Mouse (Mus musculus): ENCODE results near the gene Neurl1a.
A peak's percentile ranks its signal among the peaks of the same experiment; 100 is the strongest.
"Not testable (repeated sequence)": the region's sequence is repeated elsewhere in the genome, so short reads cannot be mapped to it uniquely, and the experiment has no call there.

Gene Neurl1a

DNA sequence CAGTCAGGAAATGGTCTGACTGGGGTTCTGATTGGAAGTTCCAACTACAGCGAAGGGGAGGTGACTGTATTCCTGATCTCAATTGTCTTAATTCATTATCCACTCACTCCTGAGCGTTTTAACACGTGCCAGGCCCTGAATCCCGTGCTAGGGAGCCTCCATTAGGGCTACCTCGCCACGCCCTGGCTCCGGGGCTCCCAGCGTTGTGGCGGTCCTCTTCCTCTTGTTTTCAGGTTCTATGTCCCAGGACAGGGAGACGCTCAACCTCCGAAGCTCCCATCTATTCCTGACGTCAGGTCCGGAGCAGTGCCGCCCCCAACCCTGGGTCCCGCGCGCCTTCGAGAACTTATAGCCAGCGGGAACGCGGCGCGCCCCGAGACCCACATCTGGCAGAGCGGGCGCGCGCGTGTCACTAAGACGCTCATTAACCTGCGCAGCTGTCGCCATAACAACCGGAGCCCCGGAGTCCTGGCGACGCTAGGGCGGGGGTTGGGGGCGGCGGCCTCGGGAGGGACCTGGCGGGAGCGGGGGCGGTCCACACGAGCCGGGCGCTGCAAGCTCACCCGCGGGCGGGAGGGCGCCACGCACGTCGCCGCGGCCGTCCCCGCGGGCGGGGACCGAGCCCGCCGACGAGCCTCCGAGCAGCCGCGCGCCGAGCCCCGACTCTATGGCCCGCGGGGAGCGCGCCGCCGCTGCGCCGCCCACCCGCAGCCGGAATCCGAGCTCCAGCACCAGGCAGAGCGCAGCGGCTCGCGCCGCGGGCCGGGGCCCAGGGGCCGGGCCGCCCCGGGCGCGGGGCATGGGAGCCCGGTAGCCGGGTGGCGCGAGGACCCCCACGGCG lies at the start of gene Neurl1a:
Neurl1a (plus strand) TSS at position 390 of the 841 bp plus-strand sequence.
- peak; percentile 51 for DNase-seq (ENCODE audit: low read depth, low spot score)

DNA sequence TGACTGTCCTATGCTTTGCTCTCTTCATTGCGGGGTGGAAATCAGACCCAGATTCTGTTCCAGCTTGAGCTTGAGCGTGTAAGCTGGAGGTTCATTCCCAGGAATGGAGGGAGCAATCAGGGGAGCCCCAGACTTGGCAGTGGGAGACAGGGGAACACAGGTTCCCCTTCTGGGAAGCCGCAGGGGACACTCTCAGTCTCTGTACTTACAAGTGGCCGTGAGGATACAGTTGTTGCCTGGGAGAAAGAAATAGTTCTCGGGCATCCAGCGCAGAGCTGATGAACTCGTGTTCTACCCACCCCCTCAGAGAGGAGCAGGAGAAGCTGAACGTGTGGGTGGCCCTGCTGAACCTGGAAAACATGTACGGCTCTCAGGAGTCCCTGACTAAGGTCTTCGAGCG lies 49.8 kb upstream of the Neurl1a start:
- no peak for DNase-seq (ENCODE audit: low read depth, low spot score)

DNA sequence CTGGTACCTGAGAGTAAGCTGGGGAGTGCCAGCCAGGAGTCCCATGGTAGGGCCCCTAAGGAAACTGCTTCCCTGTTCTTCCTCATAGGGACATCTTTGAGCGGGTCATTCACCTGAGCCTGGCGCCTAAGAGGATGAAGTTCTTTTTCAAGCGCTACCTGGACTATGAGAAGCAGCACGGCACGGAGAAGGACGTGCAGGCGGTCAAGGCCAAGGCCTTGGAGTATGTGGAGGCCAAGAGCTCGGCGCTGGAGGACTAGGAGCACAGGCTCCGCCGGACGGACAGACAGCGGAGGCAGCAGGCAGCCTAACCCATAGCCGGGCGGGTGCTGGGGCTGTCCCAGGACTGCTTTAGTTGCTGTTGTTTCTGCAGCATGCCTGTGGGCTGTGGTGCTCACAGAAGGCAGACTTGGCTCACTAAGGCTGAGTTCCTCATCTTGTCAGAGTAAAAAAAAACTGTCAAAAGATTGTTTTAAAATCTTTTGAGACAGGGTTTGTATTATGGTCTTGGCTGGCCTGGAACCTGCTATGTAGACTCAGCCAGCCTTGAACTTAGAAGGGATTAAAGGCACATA lies 48.0 kb upstream of the Neurl1a start:
- DNase-seq (ENCODE audit: low read depth, low spot score), result no peak

DNA sequence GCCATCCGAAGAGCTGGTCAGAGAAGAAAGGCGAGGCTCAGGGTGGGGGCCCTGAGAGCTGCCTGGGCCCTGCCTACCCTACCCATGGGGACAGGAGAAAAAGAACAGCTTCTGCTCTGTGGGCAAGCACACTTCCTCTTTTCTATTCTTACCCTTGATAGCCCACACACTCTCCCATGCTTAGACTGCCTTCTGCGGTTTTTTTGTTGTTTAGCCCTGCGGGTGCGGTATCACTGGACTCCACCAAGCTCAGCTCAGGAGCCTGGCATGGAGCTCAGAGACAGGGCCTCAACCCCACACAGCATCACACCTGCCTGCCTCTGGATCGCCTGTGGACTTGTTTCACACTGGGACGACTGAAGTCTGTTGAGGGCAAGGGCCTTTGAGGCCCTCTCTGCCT lies 45.5 kb upstream of the Neurl1a start:
- DNase-seq (ENCODE audit: low read depth, low spot score), result no peak

DNA sequence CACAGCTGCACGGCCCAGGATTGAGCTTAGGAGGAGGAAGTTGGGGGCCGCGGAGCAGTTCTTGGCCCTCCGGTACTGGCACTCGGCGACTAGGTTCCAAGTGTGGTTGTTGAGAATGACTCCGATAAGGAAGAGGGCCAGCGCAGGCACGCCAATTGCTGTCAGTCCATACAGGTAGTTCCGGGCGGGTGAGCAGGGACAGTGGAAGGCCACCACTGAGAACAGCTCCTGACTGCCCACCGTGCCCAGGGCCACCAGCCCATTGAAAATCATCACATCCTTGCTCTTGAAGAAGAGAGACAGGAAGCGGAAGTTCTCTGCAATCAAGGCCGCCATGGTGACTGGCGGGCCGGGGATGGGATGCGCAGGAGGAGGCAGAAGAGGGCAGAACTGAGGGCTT lies 43.1 kb upstream of the Neurl1a start:
- DNase-seq (ENCODE audit: low read depth, low spot score), result no peak

DNA sequence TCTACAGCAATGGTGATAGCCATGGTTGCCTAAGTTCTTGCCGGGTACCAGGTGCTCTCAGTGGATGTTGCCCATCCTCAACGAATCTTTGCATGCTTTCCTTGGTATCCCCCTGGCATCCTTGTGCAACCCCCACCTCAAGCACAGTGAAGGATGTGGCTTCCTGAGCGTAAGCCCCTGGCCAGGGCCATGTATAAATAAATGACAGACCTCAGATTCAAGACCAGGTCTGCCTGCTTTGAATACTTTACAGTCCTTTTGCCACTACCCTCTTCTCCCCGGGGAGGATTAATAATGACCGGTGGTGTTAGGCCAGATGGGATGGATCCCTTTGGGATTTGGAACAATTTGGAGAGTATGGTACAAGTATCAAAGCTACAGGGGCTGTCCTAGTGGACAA lies 42.5 kb upstream of the Neurl1a start:
- no peak for DNase-seq (ENCODE audit: low read depth, low spot score)

DNA sequence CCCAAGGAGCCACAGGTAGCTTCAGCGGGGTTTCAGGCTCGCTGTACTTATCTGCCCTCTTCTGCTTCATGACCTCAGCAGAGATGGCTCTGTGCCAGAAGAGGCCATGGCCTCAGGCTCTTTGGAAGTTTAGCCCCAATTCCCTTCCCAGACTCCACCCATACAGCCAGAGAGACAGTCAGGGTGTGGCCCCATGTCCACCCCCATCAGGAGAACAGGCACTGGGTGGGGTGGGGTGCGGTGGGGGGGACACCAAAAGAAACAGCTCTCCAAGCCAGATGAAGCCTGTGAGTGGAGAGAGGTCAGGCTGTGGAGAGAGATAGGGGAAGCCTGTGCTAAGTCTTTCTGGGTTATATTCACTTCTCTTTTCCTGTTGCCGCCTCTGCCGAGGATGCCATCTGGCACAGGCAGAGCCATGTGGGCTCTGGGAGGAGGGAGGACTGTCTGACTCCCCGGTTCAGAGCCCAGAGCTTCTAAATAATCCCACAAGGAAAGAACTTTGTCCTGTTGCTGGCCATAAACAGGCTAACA lies 41.5 kb upstream of the Neurl1a start:
- DNase-seq (ENCODE audit: low read depth, low spot score), result no peak

DNA sequence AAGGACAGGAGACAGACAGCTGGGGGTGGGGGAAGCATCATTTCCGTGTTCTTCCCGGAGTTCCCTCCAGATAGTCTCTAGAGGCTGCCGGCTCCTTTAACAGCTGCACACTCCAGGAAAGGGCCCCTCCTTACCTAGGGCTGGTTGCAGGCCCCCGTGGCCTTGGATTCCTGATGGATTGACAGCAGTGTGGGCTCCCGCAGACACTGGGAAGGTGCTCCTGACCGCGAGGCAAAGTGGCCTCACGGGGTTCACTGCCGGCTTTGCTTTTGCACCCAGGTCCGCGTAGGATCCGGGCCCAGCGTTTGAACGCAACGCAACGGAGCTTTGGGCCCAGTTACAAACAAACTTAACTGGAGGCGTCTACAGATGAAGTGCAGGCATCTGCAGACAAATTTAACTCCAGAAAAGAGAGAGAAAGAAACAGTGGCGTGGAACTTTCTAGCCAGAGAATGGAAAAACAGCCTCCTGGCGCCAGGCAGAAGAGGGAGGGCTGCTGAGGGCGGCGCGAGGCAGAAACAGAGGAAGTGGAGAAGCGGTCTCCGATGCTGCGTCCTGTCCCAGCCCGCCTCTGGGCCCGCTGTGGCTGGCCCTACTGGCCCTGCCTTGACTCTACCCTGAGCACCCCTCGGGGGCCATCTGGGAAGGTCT lies 40.7 kb upstream of the Neurl1a start, which contains the start of gene Calhm2:
Calhm2 (minus strand) TSS at position 524 of the 651 bp plus-strand sequence.
- DNase-seq (ENCODE audit: low read depth, low spot score), result no peak

DNA sequence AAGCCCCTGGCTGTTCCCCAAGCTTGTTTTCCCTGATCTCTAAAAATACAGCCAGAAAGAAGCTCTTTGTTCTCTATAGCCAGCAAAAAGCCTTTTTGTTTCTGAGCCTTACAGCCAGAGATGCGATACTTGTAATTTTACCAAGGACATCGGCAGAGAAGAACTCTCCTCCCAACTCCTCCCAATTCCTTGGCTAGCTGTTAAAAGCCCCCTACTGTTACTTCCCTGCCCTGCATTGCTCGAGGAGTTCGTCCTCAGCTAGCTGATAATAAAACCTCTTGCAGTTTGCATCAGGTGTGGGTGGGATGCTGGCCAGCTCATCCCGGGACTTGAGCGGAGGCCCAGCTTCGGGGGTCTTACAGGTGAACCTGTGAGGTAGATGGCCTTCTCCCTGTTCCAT lies 39.0 kb upstream of the Neurl1a start:
- not testable (repeated sequence) for DNase-seq (ENCODE audit: low read depth, low spot score)

DNA sequence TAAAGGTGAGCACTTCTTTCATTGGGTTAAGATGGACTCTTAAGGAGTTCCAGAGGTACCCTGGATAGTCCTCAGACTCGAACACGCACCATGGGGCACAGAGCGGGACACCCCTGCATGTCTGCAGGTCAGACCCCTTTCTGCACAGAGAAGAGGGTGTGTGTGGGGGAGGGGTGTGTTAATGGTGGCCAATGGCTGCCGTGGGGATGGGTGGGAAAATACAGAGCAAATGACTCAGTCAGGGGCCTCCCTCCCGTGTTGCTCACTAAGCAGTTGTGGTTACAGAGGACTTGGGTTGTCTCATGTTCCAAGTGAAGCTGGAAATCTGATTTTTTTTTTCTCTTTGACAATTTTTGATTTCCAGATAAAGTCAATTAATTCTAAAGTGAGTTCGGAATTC lies 36.2 kb upstream of the Neurl1a start:
- DNase-seq (ENCODE audit: low read depth, low spot score), result no peak

DNA sequence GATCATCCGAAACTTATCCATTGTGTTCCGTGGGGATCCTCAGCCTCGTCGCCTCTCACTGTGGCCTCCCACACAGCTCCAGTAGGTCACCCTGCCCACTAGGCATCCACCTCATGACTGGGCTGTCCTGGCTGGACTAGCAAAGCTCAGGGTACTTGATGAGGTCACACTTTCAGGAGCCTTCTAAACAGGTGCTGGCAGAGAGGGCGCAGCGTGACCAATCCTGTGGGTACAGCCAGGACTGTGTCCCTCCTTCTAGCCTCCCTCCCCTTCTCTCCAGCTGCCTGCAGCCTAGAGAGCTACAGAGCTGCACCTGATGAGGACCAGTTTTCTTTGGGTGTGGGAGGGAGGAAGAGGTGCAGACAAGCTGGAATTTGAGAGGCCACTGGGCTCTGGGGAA lies 34.5 kb upstream of the Neurl1a start, which contains the start of gene Calhm1:
Calhm1 (minus strand) TSS at position 101 of the 400 bp plus-strand sequence.
- no peak for DNase-seq (ENCODE audit: low read depth, low spot score)

DNA sequence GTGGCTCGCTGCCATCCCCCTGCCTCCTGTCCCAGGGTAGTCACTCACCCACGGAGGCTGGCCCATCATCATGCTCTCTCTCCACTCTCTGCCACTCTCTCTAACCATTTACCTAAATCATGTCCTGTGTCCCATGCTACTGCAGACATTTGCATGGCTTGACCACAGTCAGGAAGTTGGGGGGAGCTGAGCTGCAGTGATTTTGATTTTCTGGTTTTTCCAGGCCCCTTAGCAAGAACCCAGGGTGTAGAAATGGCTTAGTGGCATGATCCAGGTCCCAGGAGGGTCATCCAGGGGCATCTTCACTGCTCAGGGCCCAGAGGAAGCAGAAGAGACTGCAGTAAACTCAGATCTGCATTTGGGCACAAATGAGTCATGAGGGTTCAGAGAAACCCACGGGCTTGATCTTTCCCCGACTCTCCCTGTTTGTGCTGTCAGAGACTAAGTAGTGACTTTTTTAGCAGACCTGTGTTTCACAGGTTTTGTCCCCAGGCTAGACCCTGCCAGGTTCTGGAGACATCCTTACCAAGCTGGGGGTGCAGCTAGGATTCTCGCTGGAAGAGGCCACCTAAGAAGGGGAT lies 30.3 kb upstream of the Neurl1a start:
- DNase-seq (ENCODE audit: low read depth, low spot score), result no peak

DNA sequence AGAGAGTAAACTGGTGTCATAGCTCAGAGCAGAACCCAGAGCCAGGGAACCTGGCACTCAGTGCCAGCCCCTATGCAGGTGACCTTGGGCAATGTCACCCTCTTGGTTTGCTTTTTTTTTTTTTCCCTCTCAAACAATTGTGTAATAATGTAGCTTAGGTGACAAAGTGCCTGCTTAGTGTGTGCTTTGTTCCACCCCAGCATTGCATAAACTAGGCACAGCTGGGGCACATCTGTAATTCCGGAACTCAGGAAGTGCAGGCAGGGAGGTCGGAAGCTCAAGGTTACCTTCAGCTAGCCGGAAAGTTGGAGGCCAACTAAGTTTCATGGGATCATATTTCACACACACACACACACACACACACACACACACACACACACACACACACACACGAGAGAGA lies 28.8 kb upstream of the Neurl1a start:
- DNase-seq (ENCODE audit: low read depth, low spot score), result no peak

DNA sequence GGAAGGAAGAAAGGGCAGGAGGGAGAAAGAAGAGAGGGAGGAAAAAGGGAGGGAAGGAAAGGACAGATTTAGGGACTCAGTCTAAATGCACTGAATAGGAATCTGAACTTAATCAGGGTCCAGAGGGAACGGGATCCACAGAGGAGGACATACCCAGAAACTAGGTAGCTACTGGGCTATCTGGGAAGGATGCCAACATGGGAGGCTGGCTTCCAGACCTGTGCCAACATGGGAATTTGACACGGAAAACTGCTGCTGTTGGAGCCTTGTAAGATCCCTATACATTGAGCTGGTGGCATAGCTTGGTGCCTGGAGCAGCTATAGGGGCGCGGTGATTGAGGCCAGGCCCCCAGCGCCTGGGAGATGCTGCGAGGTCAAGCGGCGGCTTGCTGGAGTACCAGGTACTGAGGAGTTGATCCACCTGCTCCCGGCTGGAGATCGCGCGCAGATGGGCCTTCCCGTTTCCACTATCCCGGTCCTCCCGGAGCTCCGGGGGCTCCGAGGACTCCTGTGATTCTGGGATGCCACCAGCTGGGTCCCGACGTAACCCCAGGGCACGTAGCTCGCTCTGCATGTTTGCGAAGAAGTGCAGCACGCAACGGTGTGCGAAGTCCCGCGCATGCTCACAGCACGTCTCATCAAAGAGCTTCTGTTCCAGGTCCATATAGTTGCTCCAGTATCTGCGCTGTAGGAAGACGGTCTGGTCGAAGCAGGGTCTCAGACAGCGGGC lies 27.1 kb upstream of the Neurl1a start:
- no peak for DNase-seq (ENCODE audit: low read depth, low spot score)

DNA sequence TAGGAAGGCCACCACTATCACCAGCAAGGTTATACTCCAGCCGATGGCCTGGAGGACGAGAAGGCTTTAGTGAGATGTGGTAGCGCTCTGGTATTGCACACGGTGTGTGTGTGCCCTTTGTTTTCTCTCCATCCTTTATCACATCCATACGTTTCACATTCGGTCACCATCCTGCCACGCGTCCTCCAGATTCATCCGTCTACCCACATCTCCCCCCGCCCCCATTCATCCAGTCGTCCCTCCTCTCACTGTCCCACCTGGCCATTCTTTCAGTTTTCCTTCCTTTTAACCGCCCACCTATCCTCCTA lies 26.6 kb upstream of the Neurl1a start:
- DNase-seq (ENCODE audit: low read depth, low spot score), result no peak

DNA sequence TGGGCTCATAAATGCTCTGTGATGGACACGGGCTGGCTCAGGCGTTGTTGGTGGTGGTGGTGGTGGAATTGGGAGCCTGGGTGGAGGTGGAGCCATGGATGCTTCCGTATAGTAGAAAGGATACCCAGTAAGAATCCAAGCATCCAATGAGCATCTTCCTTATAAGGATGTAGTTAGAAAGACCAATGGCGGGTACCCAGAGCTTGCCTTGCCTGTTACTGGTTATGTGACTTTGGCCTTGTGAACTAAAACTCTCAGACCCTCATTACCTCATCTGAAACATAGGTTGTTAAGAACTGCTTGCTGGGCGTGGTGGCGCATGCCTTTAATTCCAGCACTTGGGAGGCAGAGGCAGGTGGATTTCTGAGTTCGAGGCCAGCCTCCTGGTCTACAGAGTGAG lies 24.9 kb upstream of the Neurl1a start:
- DNase-seq (ENCODE audit: low read depth, low spot score), result no peak

DNA sequence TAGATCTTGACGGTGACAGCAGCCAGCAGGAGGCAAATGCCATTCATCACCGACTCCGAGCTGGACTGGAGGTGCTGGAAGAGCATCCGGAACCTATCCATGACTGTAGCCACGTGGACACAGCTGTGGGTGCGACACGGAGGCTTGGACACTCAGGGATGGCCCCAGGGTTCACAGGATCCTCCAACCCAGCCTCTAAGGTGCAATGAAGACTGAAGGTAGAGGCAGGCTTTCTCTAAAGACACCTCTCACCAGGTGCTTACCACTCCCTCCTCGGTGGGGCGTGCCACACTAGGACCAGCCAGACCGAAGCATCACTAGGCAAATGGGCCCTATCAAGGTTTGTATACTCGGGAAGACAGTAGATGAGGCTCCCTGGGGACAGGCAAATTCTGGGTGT lies 21.0 kb upstream of the Neurl1a start, which contains the start of gene Calhm3:
Calhm3 (minus strand) TSS at position 101 of the 400 bp plus-strand sequence.
- no peak for DNase-seq (ENCODE audit: low read depth, low spot score)

DNA sequence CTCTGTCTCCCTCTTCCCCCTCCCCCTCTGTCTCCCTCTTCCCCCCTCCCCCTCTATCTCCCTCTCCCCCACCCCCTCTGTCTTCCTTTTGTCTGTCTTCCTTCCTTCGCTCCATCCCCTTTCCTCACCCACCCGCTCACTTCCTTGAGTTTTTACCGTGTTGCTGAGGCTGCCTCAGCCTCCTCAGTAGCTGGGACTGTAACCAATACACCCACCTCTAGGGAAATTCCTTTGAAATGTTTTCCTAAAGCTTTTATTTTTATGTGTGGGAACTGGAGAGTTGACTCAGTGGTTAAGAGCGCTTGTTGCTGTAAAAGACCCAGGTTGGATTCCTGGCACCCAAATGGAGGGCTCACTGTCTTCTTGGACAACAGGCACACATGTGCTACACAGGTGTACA lies 17.0 kb upstream of the Neurl1a start:
- no peak for DNase-seq (ENCODE audit: low read depth, low spot score)

DNA sequence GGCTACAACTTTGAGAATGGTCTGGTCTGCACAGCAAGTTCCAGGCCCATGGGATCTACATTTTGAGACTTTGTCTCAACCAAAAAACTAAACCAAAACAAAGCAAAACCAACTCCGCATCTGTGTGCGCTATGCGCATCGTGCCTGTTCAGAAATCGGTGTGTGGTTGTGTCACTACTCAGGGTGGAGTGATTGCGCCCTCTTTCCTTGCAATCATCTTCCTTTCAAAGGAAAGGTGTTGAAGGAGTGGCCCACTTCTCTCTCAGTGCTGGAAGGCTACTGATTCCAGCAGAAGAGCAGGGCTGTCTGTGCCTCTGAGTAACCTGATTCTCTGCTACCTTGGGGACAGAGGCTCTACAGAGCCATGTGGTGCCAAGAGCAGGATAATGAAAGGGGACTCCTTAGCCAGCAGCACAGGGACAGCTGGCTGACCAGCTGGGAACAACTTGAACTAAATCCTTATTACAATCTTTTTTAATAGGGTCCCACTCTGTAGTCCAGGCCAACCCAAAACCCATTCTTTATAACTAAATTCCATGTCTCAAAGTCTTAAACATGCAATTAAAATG lies 15.4 kb upstream of the Neurl1a start:
- DNase-seq (ENCODE audit: low read depth, low spot score), result no peak

DNA sequence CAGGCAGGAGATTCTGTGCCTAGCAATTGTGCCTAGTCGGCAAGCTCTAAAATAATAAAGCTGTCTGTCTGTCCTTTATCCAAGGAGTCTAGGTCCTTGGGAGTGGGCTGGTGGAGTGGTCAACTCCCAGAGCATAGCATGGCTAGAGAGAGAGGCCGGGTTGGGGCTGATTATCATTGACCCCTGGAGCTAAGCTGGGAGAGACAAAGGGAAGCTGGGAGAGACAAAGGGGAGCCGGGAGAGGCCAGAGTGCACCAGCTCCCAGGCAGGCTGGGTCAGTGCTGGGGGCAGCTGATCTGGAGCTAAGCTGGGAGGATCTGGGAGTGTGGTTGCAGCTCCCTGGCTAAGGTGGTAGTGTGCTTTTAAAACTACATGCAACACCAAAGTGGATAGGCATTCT lies 11.9 kb upstream of the Neurl1a start:
- DNase-seq (ENCODE audit: low read depth, low spot score), result no peak

DNA sequence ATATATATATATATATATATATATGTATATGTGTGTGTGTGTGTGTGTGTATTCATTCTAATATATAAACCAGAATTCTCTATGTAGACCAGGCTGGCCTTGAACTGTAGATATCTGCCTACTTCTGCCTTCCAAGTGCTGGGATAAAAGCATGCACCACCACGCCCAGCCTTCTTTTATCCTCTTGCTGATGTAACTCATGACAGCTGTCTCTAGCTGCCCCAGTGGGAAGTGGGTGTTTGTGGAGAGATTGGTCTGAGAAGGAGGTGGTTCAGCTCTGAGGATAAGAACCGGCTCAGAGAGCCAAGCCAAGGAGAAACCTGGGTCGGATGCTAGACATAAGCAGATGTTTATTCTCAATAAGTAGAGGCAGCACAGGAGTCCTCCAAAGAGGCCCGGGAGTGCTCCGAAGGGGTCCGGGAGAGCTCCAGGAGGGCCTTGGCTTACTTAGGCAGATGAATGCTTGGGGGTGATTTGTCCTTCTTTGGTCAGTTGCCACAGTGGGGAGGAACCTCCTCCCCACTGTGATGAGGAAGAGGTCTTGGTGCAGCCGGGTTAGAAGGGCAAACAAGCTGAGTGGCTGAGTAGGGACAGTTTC lies 10.9 kb upstream of the Neurl1a start:
- DNase-seq (ENCODE audit: low read depth, low spot score), result no peak
